Mouse (Mus musculus): ENCODE results near the gene Actbl2. TPM values are rescaled to one million over a fixed set of nuclear protein-coding genes. Genes with fewer than 3 reads are reported as not detected.

Actbl2 gene
- 0.12 TPM in 1 of 2 replicates, not detected in the other for polyA plus RNA-seq (2012; rRNA removed)

DNA sequence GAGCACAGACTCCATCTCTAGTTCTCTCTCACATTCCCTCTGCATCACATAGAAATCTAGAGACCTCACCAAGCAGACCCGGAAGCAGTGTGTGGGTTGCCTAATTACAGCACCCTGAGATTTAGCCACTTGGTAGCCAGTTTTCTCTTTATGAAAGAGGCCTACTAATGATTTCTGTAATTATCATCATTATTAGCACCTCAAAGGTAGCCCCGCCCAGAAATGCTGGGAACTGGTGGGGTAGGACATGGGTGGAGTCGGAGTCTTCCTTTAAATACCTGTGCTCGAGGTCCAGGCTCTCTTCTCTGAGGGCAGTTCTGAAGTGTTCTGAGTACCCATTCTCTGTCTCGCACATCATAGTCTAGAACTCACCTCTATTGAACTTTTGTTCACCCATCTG, at the start of gene Actbl2:
Gene Actbl2 (plus strand): TSS at position 301 of the 400 bp plus-strand sequence.
- no peak for DNase-seq (ENCODE audit: extremely low spot score in 1 of 2, low spot score in 1 of 2)

DNA sequence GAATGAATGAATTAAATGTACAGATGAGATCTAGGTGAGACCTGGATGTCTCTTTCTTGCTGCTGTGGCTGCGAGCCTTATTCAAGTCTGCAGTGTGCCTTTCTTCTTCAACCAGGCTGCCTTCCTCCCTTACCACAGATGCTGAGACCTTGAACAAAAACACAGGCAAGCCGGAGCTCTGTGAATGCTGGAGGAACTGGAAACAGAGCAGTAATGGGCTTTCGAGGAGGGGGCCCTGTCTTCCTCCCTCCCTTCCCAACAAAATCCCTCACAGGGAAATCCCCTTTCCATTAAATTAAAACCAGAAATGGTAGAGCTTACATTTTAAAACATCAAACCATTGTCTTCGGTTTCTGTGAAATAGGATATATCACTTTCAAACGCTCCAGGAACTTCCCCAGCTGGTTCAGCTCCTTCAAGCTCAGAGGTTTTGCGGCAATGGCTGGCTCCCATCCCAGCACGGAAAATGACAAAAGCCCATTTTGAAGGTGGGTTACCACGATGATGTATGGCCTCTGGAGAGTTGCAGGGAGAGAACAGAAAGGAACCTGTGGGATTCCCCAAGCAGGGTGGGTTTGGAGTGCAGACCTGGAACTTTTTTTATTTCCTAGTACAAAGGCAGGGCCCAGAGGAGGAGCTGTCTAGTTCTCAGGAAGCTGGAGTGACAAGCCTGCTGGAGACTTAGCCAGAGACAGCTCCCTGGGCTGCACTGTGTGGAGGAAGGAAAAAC, 44.0 kb upstream of the Actbl2 start:
- DNase-seq (ENCODE audit: extremely low spot score in 1 of 2, low spot score in 1 of 2) = no peak

DNA sequence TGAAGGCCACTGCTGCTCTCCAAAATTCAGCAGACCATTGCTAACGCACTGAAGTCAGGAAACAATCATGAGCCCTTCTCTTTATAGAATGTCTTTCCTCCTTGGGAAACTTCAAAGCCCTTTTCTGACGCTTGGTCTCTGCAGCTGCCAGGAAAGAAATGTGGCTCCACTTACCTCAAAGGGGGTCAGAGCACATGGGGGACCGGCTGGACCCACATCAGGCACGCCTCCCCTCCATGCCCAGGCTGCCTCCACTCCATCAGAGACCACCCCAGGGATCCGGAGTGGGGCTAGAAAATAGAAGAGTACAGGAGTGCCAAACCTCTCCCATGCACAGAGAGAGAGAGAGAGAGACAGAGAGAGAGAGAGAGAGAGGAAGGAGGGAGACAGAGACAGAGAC, 26.0 kb upstream of the Actbl2 start:
- DNase-seq (ENCODE audit: extremely low spot score in 1 of 2, low spot score in 1 of 2) = no peak

- no peak for DNase-seq (ENCODE audit: extremely low spot score in 1 of 2, low spot score in 1 of 2)
Measured at GRCm38 (mm10) chr13:111229541-111229940, 25.3 kb upstream of the Actbl2 start.

GRCm38 (mm10) chr13:111232416-111232815, 22.4 kb upstream of the Actbl2 start:
- DNase-seq (ENCODE audit: extremely low spot score in 1 of 2, low spot score in 1 of 2) = peak in 1 of 2 experiments; percentile 35

GRCm38 (mm10) chr13:111233356-111233755, 21.5 kb upstream of the Actbl2 start:
- no peak for DNase-seq (ENCODE audit: extremely low spot score in 1 of 2, low spot score in 1 of 2)

DNA sequence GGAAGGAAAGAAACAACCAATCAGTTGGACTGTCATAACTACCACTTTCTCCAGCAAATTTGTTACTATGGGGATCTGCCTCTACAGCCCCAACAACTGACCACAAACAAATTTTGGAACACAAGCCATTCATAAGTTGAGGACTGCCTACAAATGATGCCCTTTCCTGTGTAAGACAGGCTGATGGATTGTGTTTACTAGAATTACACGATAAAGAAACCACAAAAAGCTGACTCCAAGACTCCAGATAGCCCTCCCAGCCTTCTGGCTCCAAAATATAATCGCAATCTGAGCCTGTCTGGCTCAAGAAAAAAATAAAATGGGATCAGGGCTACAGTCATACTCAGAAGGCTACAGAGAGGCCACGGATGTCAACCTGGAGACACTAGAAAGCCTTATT, 20.2 kb upstream of the Actbl2 start:
- no peak for DNase-seq (ENCODE audit: extremely low spot score in 1 of 2, low spot score in 1 of 2)

- DNase-seq (ENCODE audit: extremely low spot score in 1 of 2, low spot score in 1 of 2) = peak in 1 of 2 experiments; percentile 48
Measured at GRCm38 (mm10) chr13:111235719-111236166, 19.1 kb upstream of the Actbl2 start.

DNA sequence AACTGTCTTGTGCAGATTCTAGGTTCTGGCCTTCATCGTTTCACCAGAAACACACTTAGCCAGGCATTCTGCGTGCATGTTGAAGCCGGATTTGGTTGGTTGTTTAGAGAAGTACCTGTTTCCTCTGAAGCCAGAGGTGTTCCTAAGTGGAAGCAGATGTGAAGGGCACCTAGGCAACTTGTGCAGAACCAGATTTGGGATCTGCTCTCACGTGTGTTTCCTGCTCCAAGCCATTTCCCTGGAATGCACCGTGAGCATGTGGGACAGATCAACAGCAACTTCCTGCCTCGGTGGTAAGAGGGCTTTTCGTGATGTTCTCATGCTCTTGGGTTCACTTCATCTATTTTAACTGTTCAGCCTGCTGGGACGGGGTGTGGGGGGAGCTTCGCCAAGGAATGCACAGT, 18.4 kb upstream of the Actbl2 start:
- no peak for DNase-seq (ENCODE audit: extremely low spot score in 1 of 2, low spot score in 1 of 2)

GRCm38 (mm10) chr13:111237296-111237695, 17.5 kb upstream of the Actbl2 start:
- DNase-seq (ENCODE audit: extremely low spot score in 1 of 2, low spot score in 1 of 2) = no peak

DNA sequence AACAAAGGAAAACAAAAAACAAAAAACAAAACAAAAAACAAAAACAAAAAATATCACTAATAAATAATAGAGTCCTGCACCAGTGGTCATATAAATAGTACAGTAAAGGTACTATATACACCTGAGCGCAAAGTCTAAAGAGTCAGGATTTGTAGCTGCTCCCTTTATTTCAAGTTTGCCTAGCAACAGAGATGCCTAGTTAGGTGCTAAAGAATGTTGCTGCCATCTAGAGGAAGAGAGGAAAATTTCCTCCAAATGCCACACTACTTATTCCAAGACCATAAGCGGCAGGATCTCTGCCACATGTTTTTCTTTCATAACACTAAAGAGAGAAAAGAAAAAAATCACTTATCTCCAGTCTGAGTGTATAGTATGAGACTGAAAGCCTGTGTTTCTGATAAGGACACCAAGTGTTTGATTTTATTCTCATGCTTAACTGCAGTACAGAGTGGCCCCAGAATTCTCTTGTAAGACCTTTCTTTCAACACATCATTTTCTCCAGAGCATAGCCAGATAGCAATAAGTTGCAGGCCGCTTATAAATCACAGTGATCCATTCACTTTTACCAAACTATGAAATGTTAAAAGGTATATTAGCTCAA, 16.8 kb upstream of the Actbl2 start:
- DNase-seq (ENCODE audit: extremely low spot score in 1 of 2, low spot score in 1 of 2) = peak in 1 of 2 experiments; percentile 66

DNA sequence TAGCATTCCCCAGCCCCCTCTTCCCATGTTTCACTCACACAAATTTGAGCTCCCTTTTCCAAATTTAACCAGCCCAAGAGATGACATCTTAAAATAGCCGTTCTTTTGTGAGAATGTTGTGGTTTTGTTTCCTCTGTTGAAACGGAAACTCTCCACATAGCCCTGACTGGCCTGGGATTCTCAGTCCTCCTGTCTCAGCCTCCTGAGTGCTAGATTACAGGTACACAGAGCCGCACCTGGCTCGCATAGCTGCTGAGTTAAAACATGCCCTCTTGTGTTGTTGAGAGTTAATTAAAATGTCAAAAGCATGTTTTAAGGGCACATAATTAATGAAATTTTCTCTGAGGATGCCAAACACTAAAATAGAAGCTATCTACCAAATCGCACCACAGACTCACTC, 3.7 kb upstream of the Actbl2 start:
- no peak for DNase-seq (ENCODE audit: extremely low spot score in 1 of 2, low spot score in 1 of 2)

GRCm38 (mm10) chr13:111251795-111252194, 3.0 kb upstream of the Actbl2 start:
- no peak for DNase-seq (ENCODE audit: extremely low spot score in 1 of 2, low spot score in 1 of 2)

- DNase-seq (ENCODE audit: extremely low spot score in 1 of 2, low spot score in 1 of 2) = no peak
Measured at GRCm38 (mm10) chr13:111258016-111258415, 3.2 kb downstream of the Actbl2 start.

DNA sequence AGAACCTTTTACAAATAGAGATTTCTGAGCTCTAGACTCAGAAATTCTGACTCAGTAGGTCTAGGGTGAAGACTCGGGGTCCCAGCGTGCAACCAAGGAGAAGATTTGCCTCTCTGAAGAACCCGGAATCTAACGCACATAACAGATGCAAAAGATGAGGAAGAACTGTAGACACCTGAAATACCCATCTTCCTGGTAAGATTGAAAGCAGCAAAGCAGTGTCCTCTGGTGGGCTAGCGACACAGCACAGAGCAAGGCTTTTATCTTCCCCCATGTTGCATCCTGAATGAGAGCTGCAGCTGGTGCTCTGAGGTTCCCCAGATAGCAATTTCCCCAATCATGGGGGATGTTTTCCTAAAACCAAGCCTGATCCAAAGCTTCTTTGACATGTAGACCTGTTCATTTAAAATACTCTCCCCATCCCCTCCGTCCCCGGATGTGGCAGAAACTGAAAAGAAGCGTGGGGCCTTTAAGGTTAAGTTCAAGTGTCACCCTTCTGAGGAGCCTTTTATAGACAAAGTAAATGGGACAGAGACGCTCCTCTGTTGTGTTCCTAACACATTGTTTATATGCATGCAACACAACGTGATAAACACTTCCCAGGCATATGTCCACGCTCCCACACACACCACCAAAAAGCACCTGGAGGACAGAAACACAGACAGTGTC, 3.7 kb downstream of the Actbl2 start:
- DNase-seq (ENCODE audit: extremely low spot score in 1 of 2, low spot score in 1 of 2) = no peak

DNA sequence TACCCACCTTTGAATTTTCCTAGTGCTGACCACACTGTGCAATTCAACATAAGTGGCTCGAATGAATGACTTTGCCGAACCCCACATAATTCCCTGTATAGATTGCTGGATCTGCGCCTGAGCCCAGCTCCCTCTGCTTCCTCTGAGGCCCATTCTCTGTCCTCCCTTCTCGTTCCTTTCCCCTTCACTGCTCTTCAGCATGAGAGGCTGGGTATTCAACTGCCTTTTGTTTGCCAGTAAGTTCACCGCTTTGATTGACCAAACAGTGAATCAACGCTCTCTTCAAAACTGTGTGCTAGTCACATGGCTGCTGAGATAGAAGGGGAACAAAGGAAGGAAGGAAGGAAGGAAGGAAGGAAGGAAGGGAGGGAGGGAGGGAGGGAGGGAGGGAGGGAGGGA, 4.3 kb downstream of the Actbl2 start:
- no peak for DNase-seq (ENCODE audit: extremely low spot score in 1 of 2, low spot score in 1 of 2)

GRCm38 (mm10) chr13:111259711-111260110, 4.9 kb downstream of the Actbl2 start:
- DNase-seq (ENCODE audit: extremely low spot score in 1 of 2, low spot score in 1 of 2) = no peak

GRCm38 (mm10) chr13:111263186-111263585, 8.4 kb downstream of the Actbl2 start:
- no peak for DNase-seq (ENCODE audit: extremely low spot score in 1 of 2, low spot score in 1 of 2)

DNA sequence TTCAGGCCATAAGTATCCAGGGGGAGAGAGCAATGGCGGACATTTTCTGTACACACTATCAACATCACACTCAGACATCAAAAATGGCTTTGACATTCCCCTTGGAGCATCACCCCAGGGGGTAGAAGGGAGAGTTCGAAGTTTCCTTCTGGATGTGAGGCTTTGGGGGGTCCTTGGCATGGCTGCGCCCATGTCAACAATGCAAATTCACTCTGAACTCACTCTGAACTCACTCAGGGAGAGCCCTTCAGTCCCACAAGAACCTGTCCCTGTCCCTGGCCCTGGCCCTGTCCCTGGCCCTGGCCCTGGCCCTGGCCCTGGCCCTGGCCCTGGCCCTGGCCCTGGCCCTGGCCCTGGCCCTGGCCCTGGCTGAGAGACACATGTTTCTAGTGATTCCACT, 8.9 kb downstream of the Actbl2 start:
- no peak for DNase-seq (ENCODE audit: extremely low spot score in 1 of 2, low spot score in 1 of 2)

GRCm38 (mm10) chr13:111265231-111266000, 10.6 kb downstream of the Actbl2 start:
- DNase-seq (ENCODE audit: extremely low spot score in 1 of 2, low spot score in 1 of 2) = no peak

DNA sequence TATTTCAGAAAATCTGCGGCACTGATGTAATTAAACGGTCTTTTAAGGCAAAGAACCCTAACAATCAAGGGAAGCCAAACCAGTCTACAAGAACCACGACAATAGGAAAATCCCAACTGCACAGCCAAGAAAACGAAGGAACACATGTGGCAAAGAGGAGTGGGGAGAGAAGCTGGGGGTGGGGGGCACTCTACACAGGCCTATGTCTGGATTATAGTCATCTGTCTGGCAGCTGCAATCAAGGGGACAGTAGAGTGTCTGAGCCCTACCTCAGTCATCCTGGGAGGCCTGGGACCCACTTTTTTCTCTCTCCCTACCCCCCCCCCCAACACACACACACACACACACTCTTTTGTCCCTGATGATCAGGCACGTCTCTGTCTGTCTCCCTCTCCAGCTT, 12.0 kb downstream of the Actbl2 start:
- no peak for DNase-seq (ENCODE audit: extremely low spot score in 1 of 2, low spot score in 1 of 2)
